Mouse (Mus musculus): ENCODE measurements around the gene Npr3. TPM values are rescaled to one million over a fixed set of nuclear protein-coding genes. Genes with fewer than 3 reads are reported as not detected.

The Npr3 gene
- polyA plus RNA-seq (2012; fragmentation: generic; extraction: Trizol): 1.2 TPM

DNA sequence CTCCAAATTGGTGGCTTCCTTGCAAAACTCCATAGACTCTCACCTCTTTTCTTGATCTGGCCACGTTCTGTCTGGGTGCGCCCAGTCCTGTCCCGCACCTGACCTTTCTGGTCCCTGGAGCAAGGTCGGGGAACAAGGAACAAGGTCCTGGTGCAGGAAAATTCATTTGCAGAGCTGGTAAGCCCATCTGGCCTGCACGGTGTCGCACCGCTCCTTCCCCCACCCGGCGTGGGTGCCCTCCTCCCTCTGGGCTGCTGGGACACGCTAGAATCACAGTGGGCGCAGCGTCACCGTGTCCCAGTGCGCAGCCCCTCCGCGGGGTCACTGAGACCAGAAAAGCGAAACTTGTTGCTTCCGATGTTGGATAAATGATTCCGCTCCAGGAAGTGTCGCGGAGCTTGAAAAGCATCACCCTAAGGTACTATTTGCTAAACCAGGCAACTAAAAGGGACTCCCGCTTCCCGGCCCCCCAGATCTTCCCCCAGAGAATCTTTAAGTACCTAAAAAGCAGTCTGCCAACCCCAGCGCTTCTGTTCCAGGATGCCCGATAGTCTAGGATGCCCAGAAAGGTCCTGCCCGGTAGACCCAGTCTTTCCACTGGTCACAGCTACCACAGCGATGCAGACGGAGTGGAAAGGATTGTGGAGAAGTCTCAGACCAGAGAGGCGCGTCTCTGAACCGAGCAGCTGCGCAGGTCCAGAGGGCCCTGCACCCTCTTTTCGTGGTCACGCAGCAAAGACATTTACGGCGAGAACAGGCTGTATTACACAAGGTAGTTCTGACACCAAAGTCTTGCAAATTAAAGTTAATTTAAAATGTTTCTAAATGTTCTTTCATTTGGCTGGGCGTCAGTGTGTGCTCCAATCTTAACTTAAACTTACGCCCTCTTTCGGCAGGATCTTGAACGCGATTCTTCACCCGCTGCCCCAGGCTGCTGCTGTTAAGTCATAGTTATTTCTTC lies at the start of gene Npr3:
TSS of gene Npr3 (minus strand) at position 717 of the 961 bp plus-strand sequence.
- Histone ChIP-seq H3K4me2 (ENCODE audit: low read depth) (peak within 1 kb of the TSS; percentile 100), H3K4me3 (peak within 1 kb of the TSS; percentile 42), H3K36me3 (ENCODE audit: control insufficient read depth, insufficient read depth) (no peaks in the 10 kb centered on the region), H3K79me2 (ENCODE audit: control insufficient read depth, insufficient read depth) (no peaks in the 10 kb centered on the region), H3ac (ENCODE audit: control insufficient read depth, insufficient read length) (peak within 1 kb of the TSS; percentile 18), H3K27me3 (ENCODE audit: control insufficient read depth, insufficient read depth, insufficient read length) (peaks cover 5% of the 10 kb centered on the region)
- TF ChIP-seq MYOG (IDR thresholded peaks at IDR 0.05; ENCODE audit: control insufficient read depth in 1 of 3, insufficient read depth in 1 of 3, insufficient read length in 2 of 3, low read depth in 2 of 3) (peak in 1 of 3 experiments; percentile 37), POLR2AphosphoS2 (IDR thresholded peaks at IDR 0.05; ENCODE audit: insufficient read length, low read depth) (no peak), USF1 (IDR thresholded peaks at IDR 0.05; ENCODE audit: low read depth) (no peak), MAX (IDR thresholded peaks at IDR 0.05; ENCODE audit: low read depth) (no peak), MYOD1 (IDR thresholded peaks at IDR 0.05; ENCODE audit: control insufficient read depth in 1 of 3, insufficient read length in 2 of 3, low read depth in 2 of 3) (no peak), SRF (IDR thresholded peaks at IDR 0.05; ENCODE audit: control insufficient read depth, insufficient read length, low read depth) (no peak), TCF3 (IDR thresholded peaks at IDR 0.05; ENCODE audit: insufficient read length, low read depth) (no peak), E2F4 (IDR thresholded peaks at IDR 0.05; ENCODE audit: insufficient read depth) (no peak), REST (IDR thresholded peaks at IDR 0.05; ENCODE audit: insufficient read depth, insufficient read length) (no peak)

DNA sequence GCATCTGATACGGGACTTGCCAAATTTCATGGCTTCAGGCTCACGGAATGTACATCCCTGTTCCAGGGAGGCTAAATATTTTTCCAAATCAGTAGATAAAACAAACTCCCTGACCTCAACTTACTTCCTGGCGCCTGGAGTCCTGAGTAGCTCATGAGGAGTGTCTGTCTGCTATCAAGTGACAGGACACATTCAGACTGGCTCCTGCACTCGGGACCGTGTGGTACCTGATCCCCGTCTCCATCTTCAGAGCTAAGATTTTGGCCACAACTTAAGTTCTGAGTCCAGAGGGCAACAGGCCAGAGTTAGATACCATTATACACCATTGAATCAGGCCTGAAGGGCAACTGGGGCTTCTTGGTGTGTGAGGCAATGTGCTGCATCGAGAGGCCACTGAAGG lies 49.0 kb upstream of the Npr3 start:
- Histone ChIP-seq H3K27me3 (ENCODE audit: control insufficient read depth, insufficient read depth, insufficient read length) (no peaks in the 10 kb centered on the region), H3K36me3 (ENCODE audit: control insufficient read depth, insufficient read depth) (no peaks in the 10 kb centered on the region), H3K4me3 (no peak overlapping the region), H3K79me2 (ENCODE audit: control insufficient read depth, insufficient read depth) (no peaks in the 10 kb centered on the region), H3K4me2 (ENCODE audit: low read depth) (no peak overlapping the region), H3ac (ENCODE audit: control insufficient read depth, insufficient read length) (no peak overlapping the region)
- TF ChIP-seq E2F4 (IDR thresholded peaks at IDR 0.05; ENCODE audit: insufficient read depth): no peak
- no peak for TF ChIP-seq USF1 (IDR thresholded peaks at IDR 0.05; ENCODE audit: low read depth)
- no peak for TF ChIP-seq TCF3 (IDR thresholded peaks at IDR 0.05; ENCODE audit: insufficient read length, low read depth)
- TF ChIP-seq MYOD1 (IDR thresholded peaks at IDR 0.05; ENCODE audit: control insufficient read depth in 1 of 3, insufficient read length in 2 of 3, low read depth in 2 of 3): no peak
- no peak for TF ChIP-seq SRF (IDR thresholded peaks at IDR 0.05; ENCODE audit: control insufficient read depth, insufficient read length, low read depth)
- no peak for TF ChIP-seq MAX (IDR thresholded peaks at IDR 0.05; ENCODE audit: low read depth)
- no peak for TF ChIP-seq POLR2A (IDR thresholded peaks at IDR 0.05; ENCODE audit: insufficient read length, low read depth)
- TF ChIP-seq TCF12 (IDR thresholded peaks at IDR 0.05; ENCODE audit: insufficient read depth, poor library complexity, severe bottlenecking): no peak
- no peak for TF ChIP-seq CEBPB (IDR thresholded peaks at IDR 0.05; ENCODE audit: insufficient read depth, poor library complexity, severe bottlenecking)
- no peak for TF ChIP-seq REST (IDR thresholded peaks at IDR 0.05; ENCODE audit: insufficient read depth, insufficient read length)
- TF ChIP-seq MYOG (IDR thresholded peaks at IDR 0.05; ENCODE audit: control insufficient read depth in 1 of 3, insufficient read depth in 1 of 3, insufficient read length in 2 of 3, low read depth in 2 of 3): no peak
- no peak for TF ChIP-seq POLR2AphosphoS2 (IDR thresholded peaks at IDR 0.05; ENCODE audit: insufficient read length, low read depth)

DNA sequence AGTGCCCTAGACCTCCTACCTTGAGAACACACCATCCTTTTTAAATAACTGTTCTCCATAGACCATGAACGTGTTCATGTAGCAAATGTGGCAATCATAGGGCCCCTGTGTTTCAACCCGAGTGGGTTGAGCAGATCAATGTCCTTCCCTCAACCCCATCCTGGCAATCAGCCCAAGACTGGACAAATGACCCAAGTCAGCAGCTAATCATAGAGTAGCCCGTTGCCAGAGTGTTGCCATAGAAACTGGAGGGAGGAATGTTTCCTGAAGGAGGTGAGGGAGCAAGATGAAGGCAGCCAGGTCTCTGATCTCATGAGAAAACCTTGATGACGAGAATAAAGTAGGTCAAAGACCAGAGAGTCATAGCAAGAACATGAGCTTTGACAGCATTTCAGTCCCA lies 47.1 kb upstream of the Npr3 start:
- Histone ChIP-seq H3ac (ENCODE audit: control insufficient read depth, insufficient read length) (no peak overlapping the region), H3K36me3 (ENCODE audit: control insufficient read depth, insufficient read depth) (no peaks in the 10 kb centered on the region), H3K27me3 (ENCODE audit: control insufficient read depth, insufficient read depth, insufficient read length) (no peaks in the 10 kb centered on the region), H3K4me2 (ENCODE audit: low read depth) (no peak overlapping the region), H3K79me2 (ENCODE audit: control insufficient read depth, insufficient read depth) (no peaks in the 10 kb centered on the region), H3K4me3 (no peak overlapping the region)
- no peak for TF ChIP-seq MYOD1 (IDR thresholded peaks at IDR 0.05; ENCODE audit: control insufficient read depth in 1 of 3, insufficient read length in 2 of 3, low read depth in 2 of 3)
- no peak for TF ChIP-seq TCF12 (IDR thresholded peaks at IDR 0.05; ENCODE audit: insufficient read depth, poor library complexity, severe bottlenecking)
- no peak for TF ChIP-seq CEBPB (IDR thresholded peaks at IDR 0.05; ENCODE audit: insufficient read depth, poor library complexity, severe bottlenecking)
- no peak for TF ChIP-seq MYOG (IDR thresholded peaks at IDR 0.05; ENCODE audit: control insufficient read depth in 1 of 3, insufficient read depth in 1 of 3, insufficient read length in 2 of 3, low read depth in 2 of 3)
- TF ChIP-seq E2F4 (IDR thresholded peaks at IDR 0.05; ENCODE audit: insufficient read depth): no peak
- TF ChIP-seq REST (IDR thresholded peaks at IDR 0.05; ENCODE audit: insufficient read depth, insufficient read length): no peak
- no peak for TF ChIP-seq SRF (IDR thresholded peaks at IDR 0.05; ENCODE audit: control insufficient read depth, insufficient read length, low read depth)
- no peak for TF ChIP-seq TCF3 (IDR thresholded peaks at IDR 0.05; ENCODE audit: insufficient read length, low read depth)

DNA sequence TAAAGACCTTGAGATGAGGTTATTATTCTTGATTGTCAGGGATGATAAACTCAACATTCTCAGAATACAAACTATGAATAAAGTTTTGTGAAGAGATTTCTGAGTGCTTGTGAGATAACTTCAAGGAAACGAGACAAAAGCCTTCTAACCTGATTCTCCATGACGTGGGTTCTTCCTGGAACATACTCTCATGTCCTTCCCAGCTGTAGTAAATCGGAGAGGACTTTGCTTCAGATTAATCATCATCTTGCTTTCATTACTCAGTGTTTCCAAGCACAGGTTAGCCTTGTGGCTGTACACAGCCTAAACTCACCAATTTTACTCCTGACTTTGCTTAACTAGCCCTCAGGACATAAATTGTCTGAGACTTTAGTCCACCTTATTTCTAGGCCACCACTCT lies 45.1 kb upstream of the Npr3 start:
- Histone ChIP-seq H3K36me3 (ENCODE audit: control insufficient read depth, insufficient read depth) (no peaks in the 10 kb centered on the region), H3K79me2 (ENCODE audit: control insufficient read depth, insufficient read depth) (no peaks in the 10 kb centered on the region), H3ac (ENCODE audit: control insufficient read depth, insufficient read length) (no peak overlapping the region), H3K27me3 (ENCODE audit: control insufficient read depth, insufficient read depth, insufficient read length) (no peaks in the 10 kb centered on the region), H3K4me3 (no peak overlapping the region), H3K4me2 (ENCODE audit: low read depth) (no peak overlapping the region)
- TF ChIP-seq SRF (IDR thresholded peaks at IDR 0.05; ENCODE audit: control insufficient read depth, insufficient read length, low read depth) (no peak), POLR2A (IDR thresholded peaks at IDR 0.05; ENCODE audit: insufficient read length, low read depth) (no peak), REST (IDR thresholded peaks at IDR 0.05; ENCODE audit: insufficient read depth, insufficient read length) (no peak), TCF3 (IDR thresholded peaks at IDR 0.05; ENCODE audit: insufficient read length, low read depth) (no peak), MAX (IDR thresholded peaks at IDR 0.05; ENCODE audit: low read depth) (no peak), CEBPB (IDR thresholded peaks at IDR 0.05; ENCODE audit: insufficient read depth, poor library complexity, severe bottlenecking) (no peak), MYOD1 (IDR thresholded peaks at IDR 0.05; ENCODE audit: control insufficient read depth in 1 of 3, insufficient read length in 2 of 3, low read depth in 2 of 3) (no peak), TCF12 (IDR thresholded peaks at IDR 0.05; ENCODE audit: insufficient read depth, poor library complexity, severe bottlenecking) (no peak), USF1 (IDR thresholded peaks at IDR 0.05; ENCODE audit: low read depth) (no peak), POLR2AphosphoS2 (IDR thresholded peaks at IDR 0.05; ENCODE audit: insufficient read length, low read depth) (no peak), MYOG (IDR thresholded peaks at IDR 0.05; ENCODE audit: control insufficient read depth in 1 of 3, insufficient read depth in 1 of 3, insufficient read length in 2 of 3, low read depth in 2 of 3) (no peak), E2F4 (IDR thresholded peaks at IDR 0.05; ENCODE audit: insufficient read depth) (no peak)
